Mouse (Mus musculus): ENCODE measurements at regions not wholly inside any gene's neighbourhood (a gene's known extent, or its start where the extent isn't known, plus 50 kb on each side); places are given as distances from the start of the nearest gene placed in this dataset.

GRCm38 (mm10) chr13:80992342-80992741 is 109.2 kb downstream of the Arrdc3 start:
- TF ChIP-seq CTCF (IDR thresholded peaks at IDR 0.05; ENCODE audit: low read depth, low read length) (no peak), POLR2A (IDR thresholded peaks at IDR 0.05; ENCODE audit: borderline replicate concordance, low read depth, low read length) (no peak)
